Mouse (Mus musculus): ENCODE results near the gene Dnah9. TPM values are rescaled to one million over a fixed set of nuclear protein-coding genes. Genes with fewer than 3 reads are reported as not detected.
A peak's percentile ranks its signal among the peaks of the same experiment; 100 is the strongest.

The Dnah9 gene
- polyA plus RNA-seq, 1 experiment from 2014 or later: 3.4 TPM

DNA sequence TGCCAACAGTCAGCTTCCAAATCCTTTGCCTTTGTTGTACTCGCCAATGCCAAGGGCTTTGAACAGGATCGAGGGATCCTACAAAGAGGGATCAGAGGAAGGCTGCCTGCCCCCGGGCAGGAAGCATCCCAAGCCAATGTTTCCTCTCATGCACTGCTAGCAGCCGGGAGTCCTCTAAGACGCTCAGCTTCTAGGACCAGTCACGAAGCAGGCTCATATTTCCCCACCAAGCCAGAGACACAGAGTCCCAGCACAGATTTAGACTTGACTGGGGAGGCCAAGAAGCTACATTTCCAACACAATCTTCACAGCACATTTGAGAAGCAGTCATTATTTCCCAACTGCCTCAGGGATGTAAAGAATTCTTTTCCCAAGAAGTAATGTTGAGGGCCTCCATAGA, 43.9 kb downstream of the Dnah9 start:
- DNase-seq (ENCODE audit: low spot score) (no peak), ATAC-seq (ENCODE audit: low FRiP score) (no peak)
- Histone ChIP-seq H3K4me2 (replicated peaks; ENCODE audit: low read depth, low read length) (no peak overlapping the region), H3K4me3 (ENCODE audit: low read depth, low read length) (no peak overlapping the region), H3K36me3 (ENCODE audit: control insufficient read depth, insufficient read depth, low read length) (no peaks in the 10 kb centered on the region), H3K4me1 (replicated peaks; ENCODE audit: control insufficient read depth, insufficient read depth, low read length) (no peaks in the 10 kb centered on the region), H3K27me3 (ENCODE audit: control insufficient read depth, insufficient read depth, low read length) (no peaks in the 10 kb centered on the region), H3K9ac (ENCODE audit: low read depth, low read length) (no peak overlapping the region), H3K9me3 (ENCODE audit: control insufficient read depth, low read length) (no peaks in the 10 kb centered on the region), H3K27ac (ENCODE audit: low read depth, low read length) (no peak overlapping the region)
- WGBS: 77% methylated on average over 6 of the region's 6 CpGs

- no peak overlapping the region for H3K9ac ChIP-seq (ENCODE audit: low read depth, low read length)
- 19% methylated on average over 3 of the region's 3 CpGs for WGBS
- no peak overlapping the region for H3K27ac ChIP-seq (ENCODE audit: low read depth, low read length)
- no peaks in the 10 kb centered on the region for H3K9me3 ChIP-seq (ENCODE audit: control insufficient read depth, low read length)
- no peaks in the 10 kb centered on the region for H3K4me1 ChIP-seq (replicated peaks; ENCODE audit: control insufficient read depth, insufficient read depth, low read length)
- ATAC-seq (ENCODE audit: low FRiP score) (no peak), DNase-seq (ENCODE audit: low spot score) (peak; percentile 69)
- H3K4me3 ChIP-seq (ENCODE audit: low read depth, low read length): no peak overlapping the region
- no peak overlapping the region for H3K4me2 ChIP-seq (replicated peaks; ENCODE audit: low read depth, low read length)
- no peaks in the 10 kb centered on the region for H3K36me3 ChIP-seq (ENCODE audit: control insufficient read depth, insufficient read depth, low read length)
- no peaks in the 10 kb centered on the region for H3K27me3 ChIP-seq (ENCODE audit: control insufficient read depth, insufficient read depth, low read length)
Observed at GRCm38 (mm10) chr11:66122017-66122416, 46.3 kb downstream of the Dnah9 start.

- no peaks in the 10 kb centered on the region for H3K4me1 ChIP-seq (replicated peaks; ENCODE audit: control insufficient read depth, insufficient read depth, low read length)
- H3K9ac ChIP-seq (ENCODE audit: low read depth, low read length): no peak overlapping the region
- H3K36me3 ChIP-seq (ENCODE audit: control insufficient read depth, insufficient read depth, low read length): no peaks in the 10 kb centered on the region
- no peak overlapping the region for H3K4me3 ChIP-seq (ENCODE audit: low read depth, low read length)
- WGBS: 86% methylated on average over 7 of the region's 7 CpGs
- no peak overlapping the region for H3K4me2 ChIP-seq (replicated peaks; ENCODE audit: low read depth, low read length)
- ATAC-seq (ENCODE audit: low FRiP score) (no peak), DNase-seq (ENCODE audit: low spot score) (no peak)
- no peak overlapping the region for H3K27ac ChIP-seq (ENCODE audit: low read depth, low read length)
- no peaks in the 10 kb centered on the region for H3K27me3 ChIP-seq (ENCODE audit: control insufficient read depth, insufficient read depth, low read length)
- H3K9me3 ChIP-seq (ENCODE audit: control insufficient read depth, low read length): no peaks in the 10 kb centered on the region
Observed at GRCm38 (mm10) chr11:66083663-66084254, 84.6 kb downstream of the Dnah9 start.

DNA sequence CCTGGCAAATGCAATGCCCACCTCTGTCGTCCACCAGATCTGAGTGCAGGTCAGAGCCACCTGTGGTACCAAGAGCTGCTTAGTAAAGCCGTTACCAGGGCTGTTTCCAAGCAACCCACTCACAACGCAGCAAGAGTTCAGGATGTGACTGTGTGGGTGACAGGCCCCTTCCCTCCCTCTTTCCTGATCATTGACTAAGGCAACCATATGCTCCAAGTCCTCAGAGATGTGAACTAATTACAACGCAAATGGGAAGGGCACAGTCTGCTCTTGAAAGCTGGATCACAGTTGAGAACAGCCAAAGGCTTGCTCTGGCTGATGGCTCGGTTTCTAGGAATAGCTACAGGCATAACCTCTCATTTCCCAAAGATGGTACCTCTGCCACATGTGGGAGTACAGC, 95.4 kb downstream of the Dnah9 start:
- no peak overlapping the region for H3K4me3 ChIP-seq (ENCODE audit: low read depth, low read length)
- no peaks in the 10 kb centered on the region for H3K36me3 ChIP-seq (ENCODE audit: control insufficient read depth, insufficient read depth, low read length)
- H3K27me3 ChIP-seq (ENCODE audit: control insufficient read depth, insufficient read depth, low read length): no peaks in the 10 kb centered on the region
- no peak overlapping the region for H3K4me2 ChIP-seq (replicated peaks; ENCODE audit: low read depth, low read length)
- ATAC-seq (ENCODE audit: low FRiP score): no peak
- H3K9ac ChIP-seq (ENCODE audit: low read depth, low read length): no peak overlapping the region
- WGBS: 79% methylated on average over 5 of the region's 5 CpGs
- H3K27ac ChIP-seq (ENCODE audit: low read depth, low read length): no peak overlapping the region
- DNase-seq (ENCODE audit: low spot score): no peak
- no peaks in the 10 kb centered on the region for H3K9me3 ChIP-seq (ENCODE audit: control insufficient read depth, low read length)
- no peaks in the 10 kb centered on the region for H3K4me1 ChIP-seq (replicated peaks; ENCODE audit: control insufficient read depth, insufficient read depth, low read length)

DNA sequence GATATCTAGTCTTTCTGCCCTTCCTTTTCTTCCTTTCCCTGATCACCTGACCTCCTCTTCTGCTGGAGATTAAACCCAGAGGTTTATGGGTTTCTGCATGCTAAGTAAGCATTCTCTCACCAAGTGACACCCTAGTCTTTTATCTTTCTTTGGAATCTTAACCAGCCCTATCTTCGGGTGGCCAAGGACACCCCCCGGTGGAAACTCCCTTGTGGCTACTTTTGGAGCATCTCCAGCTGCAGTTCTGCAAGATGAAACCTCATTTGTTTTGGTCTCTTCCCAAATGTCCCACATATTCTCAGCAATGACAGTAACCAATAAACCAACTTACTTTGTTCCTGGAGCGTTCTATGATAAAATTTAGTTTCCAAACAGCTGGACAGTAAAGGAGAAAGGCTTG, 109.4 kb downstream of the Dnah9 start:
- ATAC-seq (ENCODE audit: low FRiP score) (no peak), DNase-seq (ENCODE audit: low spot score) (no peak)
- Histone ChIP-seq H3K27me3 (ENCODE audit: control insufficient read depth, insufficient read depth, low read length) (no peaks in the 10 kb centered on the region), H3K36me3 (ENCODE audit: control insufficient read depth, insufficient read depth, low read length) (no peaks in the 10 kb centered on the region), H3K4me2 (replicated peaks; ENCODE audit: low read depth, low read length) (no peak overlapping the region), H3K4me1 (replicated peaks; ENCODE audit: control insufficient read depth, insufficient read depth, low read length) (no peaks in the 10 kb centered on the region), H3K27ac (ENCODE audit: low read depth, low read length) (no peak overlapping the region), H3K4me3 (ENCODE audit: low read depth, low read length) (no peak overlapping the region), H3K9ac (ENCODE audit: low read depth, low read length) (no peak overlapping the region), H3K9me3 (ENCODE audit: control insufficient read depth, low read length) (no peaks in the 10 kb centered on the region)
- WGBS: 84% methylated on average over 3 of the region's 3 CpGs

- H3K36me3 ChIP-seq (ENCODE audit: control insufficient read depth, insufficient read depth, low read length): no peaks in the 10 kb centered on the region
- no peak for ATAC-seq (ENCODE audit: low FRiP score)
- no peaks in the 10 kb centered on the region for H3K4me1 ChIP-seq (replicated peaks; ENCODE audit: control insufficient read depth, insufficient read depth, low read length)
- no peak for DNase-seq (ENCODE audit: low spot score)
- H3K9me3 ChIP-seq (ENCODE audit: control insufficient read depth, low read length): no peaks in the 10 kb centered on the region
- no peak overlapping the region for H3K4me3 ChIP-seq (ENCODE audit: low read depth, low read length)
- H3K9ac ChIP-seq (ENCODE audit: low read depth, low read length): no peak overlapping the region
- WGBS: 82% methylated on average over 3 of the region's 3 CpGs
- no peak overlapping the region for H3K4me2 ChIP-seq (replicated peaks; ENCODE audit: low read depth, low read length)
- H3K27me3 ChIP-seq (ENCODE audit: control insufficient read depth, insufficient read depth, low read length): no peaks in the 10 kb centered on the region
- no peak overlapping the region for H3K27ac ChIP-seq (ENCODE audit: low read depth, low read length)
Observed at GRCm38 (mm10) chr11:66051294-66051693, 117.1 kb downstream of the Dnah9 start.

GRCm38 (mm10) chr11:66049146-66049545, 119.2 kb downstream of the Dnah9 start:
- Histone ChIP-seq H3K36me3 (ENCODE audit: control insufficient read depth, insufficient read depth, low read length) (no peaks in the 10 kb centered on the region), H3K27me3 (ENCODE audit: control insufficient read depth, insufficient read depth, low read length) (no peaks in the 10 kb centered on the region), H3K27ac (ENCODE audit: low read depth, low read length) (no peak overlapping the region), H3K9ac (ENCODE audit: low read depth, low read length) (no peak overlapping the region), H3K4me1 (replicated peaks; ENCODE audit: control insufficient read depth, insufficient read depth, low read length) (no peaks in the 10 kb centered on the region), H3K4me2 (replicated peaks; ENCODE audit: low read depth, low read length) (no peak overlapping the region), H3K4me3 (ENCODE audit: low read depth, low read length) (no peak overlapping the region), H3K9me3 (ENCODE audit: control insufficient read depth, low read length) (no peaks in the 10 kb centered on the region)
- no peak for ATAC-seq (ENCODE audit: low FRiP score)
- 85% methylated on average over 4 of the region's 4 CpGs for WGBS
- DNase-seq (ENCODE audit: low spot score): no peak

GRCm38 (mm10) chr11:66046594-66047193, 121.7 kb downstream of the Dnah9 start:
- Histone ChIP-seq H3K9me3 (ENCODE audit: control insufficient read depth, low read length) (no peaks in the 10 kb centered on the region), H3K4me1 (replicated peaks; ENCODE audit: control insufficient read depth, insufficient read depth, low read length) (no peaks in the 10 kb centered on the region), H3K4me2 (replicated peaks; ENCODE audit: low read depth, low read length) (no peak overlapping the region), H3K27me3 (ENCODE audit: control insufficient read depth, insufficient read depth, low read length) (no peaks in the 10 kb centered on the region), H3K27ac (ENCODE audit: low read depth, low read length) (no peak overlapping the region), H3K4me3 (ENCODE audit: low read depth, low read length) (no peak overlapping the region), H3K36me3 (ENCODE audit: control insufficient read depth, insufficient read depth, low read length) (no peaks in the 10 kb centered on the region), H3K9ac (ENCODE audit: low read depth, low read length) (no peak overlapping the region)
- 76% methylated on average over 4 of the region's 4 CpGs for WGBS
- ATAC-seq (ENCODE audit: low FRiP score) (no peak), DNase-seq (ENCODE audit: low spot score) (no peak)

DNA sequence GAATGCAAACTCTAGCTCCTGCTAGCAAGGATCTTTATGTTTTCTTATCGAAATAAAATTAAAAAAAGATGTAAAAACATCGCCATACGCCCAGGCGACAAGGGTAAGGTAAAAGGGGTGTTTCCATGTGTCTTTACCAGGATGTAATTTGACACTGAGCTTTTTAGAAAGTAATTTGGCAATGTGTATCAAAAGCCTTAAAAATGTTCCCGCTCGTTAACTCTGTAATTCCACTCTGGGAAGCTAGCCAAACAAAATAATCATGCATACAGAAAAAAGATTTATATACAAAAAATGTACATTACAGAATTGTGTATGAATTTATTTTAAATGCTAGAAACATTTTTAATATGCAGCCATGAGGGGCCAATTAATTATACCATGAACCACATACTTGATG, 124.7 kb downstream of the Dnah9 start:
- H3K27ac ChIP-seq (ENCODE audit: low read depth, low read length): no peak overlapping the region
- no peak overlapping the region for H3K4me3 ChIP-seq (ENCODE audit: low read depth, low read length)
- no peak overlapping the region for H3K9ac ChIP-seq (ENCODE audit: low read depth, low read length)
- ATAC-seq (ENCODE audit: low FRiP score): no peak
- no peaks in the 10 kb centered on the region for H3K4me1 ChIP-seq (replicated peaks; ENCODE audit: control insufficient read depth, insufficient read depth, low read length)
- WGBS: 79% methylated on average over 6 of the region's 6 CpGs
- H3K4me2 ChIP-seq (replicated peaks; ENCODE audit: low read depth, low read length): no peak overlapping the region
- DNase-seq (ENCODE audit: low spot score): no peak
- no peaks in the 10 kb centered on the region for H3K27me3 ChIP-seq (ENCODE audit: control insufficient read depth, insufficient read depth, low read length)
- no peaks in the 10 kb centered on the region for H3K9me3 ChIP-seq (ENCODE audit: control insufficient read depth, low read length)
- H3K36me3 ChIP-seq (ENCODE audit: control insufficient read depth, insufficient read depth, low read length): no peaks in the 10 kb centered on the region
